Comparison of ENCODE assay signal across 10 mouse cellular contexts in the genomic region with DNA sequence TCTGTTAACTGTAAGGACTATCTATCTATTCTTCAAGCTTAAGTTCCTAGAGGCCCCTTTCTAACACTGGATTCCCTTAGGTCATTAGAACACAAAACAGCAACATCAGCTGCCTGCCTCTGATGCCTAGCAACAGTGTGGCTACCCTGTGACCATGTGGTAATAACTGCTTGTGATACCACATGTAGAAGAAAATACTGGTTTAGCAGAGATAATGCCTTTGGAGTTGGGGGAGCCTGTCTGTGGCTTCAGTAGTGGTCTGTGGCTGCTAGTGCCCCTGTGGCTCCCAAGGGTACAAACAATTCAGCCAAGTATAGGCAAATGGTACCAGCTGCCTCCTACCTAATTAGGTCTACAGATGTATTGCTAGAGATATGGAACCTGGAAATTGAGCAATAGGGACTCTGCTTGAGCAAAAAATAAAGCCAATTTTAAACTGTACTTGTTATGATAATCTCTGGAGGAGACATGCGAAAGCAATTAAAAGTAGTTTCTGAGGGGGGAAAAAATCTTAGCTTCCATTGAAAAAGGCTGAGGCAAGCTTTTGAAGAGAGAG.
DNase-seq lines count a peak whose midpoint lies in the region; ATAC-seq and TF ChIP-seq lines count a peak whose summit lies in the region.
"Had no signal": no experiment of that assay in that cellular context is flagged by ENCODE, and none has a peak within 500 bp of the region (broad histone marks: within the 10 kb centered on the region; RNA-seq: fewer than 3 reads in every experiment).

No protein-coding gene starts in this region.

- H3K36me3 ChIP-seq in heart, postnatal 0 days (replicated peaks; ENCODE audit: control insufficient read depth, insufficient read depth, low read length), result no peaks in the 10 kb centered on the region
- H3K36me3 ChIP-seq in embryonic facial prominence, embryonic 14.5 days (ENCODE audit: control insufficient read depth, insufficient read depth, low read length), result no peaks in the 10 kb centered on the region
- no peaks in the 10 kb centered on the region for H3K36me3 ChIP-seq in limb, embryonic 13.5 days

- peak overlapping the region; percentile 80; the same call in 1 of the 2 replicates for H3K27ac ChIP-seq in heart, postnatal 0 days (ENCODE audit: low read depth)
- peak overlapping the region; percentile 75 for H3K27ac ChIP-seq in embryonic facial prominence, embryonic 14.5 days (replicated peaks; ENCODE audit: low read depth, low read length)
- H3K27ac ChIP-seq in limb, embryonic 13.5 days, result no peak overlapping the region; the same call in 1 of the 2 replicates

- no peaks in the 10 kb centered on the region for H3K27me3 ChIP-seq in heart, postnatal 0 days (ENCODE audit: control insufficient read depth, insufficient read depth, low read length)
- H3K27me3 ChIP-seq in embryonic facial prominence, embryonic 14.5 days (replicated peaks; ENCODE audit: control insufficient read depth, insufficient read depth, low read length), result no peaks in the 10 kb centered on the region
- H3K27me3 ChIP-seq in limb, embryonic 13.5 days, result no peaks in the 10 kb centered on the region

- H3K4me3 ChIP-seq in heart, postnatal 0 days (ENCODE audit: low read depth, low read length), result no peak overlapping the region
- no peak overlapping the region for H3K4me3 ChIP-seq in embryonic facial prominence, embryonic 14.5 days (ENCODE audit: low read depth, low read length)
- H3K4me3 ChIP-seq in limb, embryonic 13.5 days, result no peak overlapping the region

- H3K9me3 ChIP-seq in heart, postnatal 0 days (replicated peaks; ENCODE audit: control insufficient read depth, low read length), result no peaks in the 10 kb centered on the region
- no peaks in the 10 kb centered on the region for H3K9me3 ChIP-seq in embryonic facial prominence, embryonic 14.5 days (ENCODE audit: control insufficient read depth, low read length)
- H3K9me3 ChIP-seq in limb, embryonic 13.5 days, result no peaks in the 10 kb centered on the region

- WGBS in heart, postnatal 0 days, result 65% methylated on average over 1 of the region's 1 CpGs
- WGBS in embryonic facial prominence, embryonic 14.5 days, result 55% methylated on average over 1 of the region's 1 CpGs
- WGBS in limb, embryonic 13.5 days, result 65% methylated on average over 1 of the region's 1 CpGs

- H3K4me2 ChIP-seq in heart, postnatal 0 days (ENCODE audit: low read depth, low read length), result no peak overlapping the region
- H3K4me2 ChIP-seq in embryonic facial prominence, embryonic 14.5 days (ENCODE audit: low read depth, low read length), result peak overlapping the region; percentile 83; the same call in 1 of the 2 replicates
- peak overlapping the region; percentile 95; the same call in 1 of the 2 replicates for H3K4me2 ChIP-seq in limb, embryonic 13.5 days (replicated peaks)

- no peak for TF ChIP-seq EP300 in heart, postnatal 0 days (IDR thresholded peaks at IDR 0.05; ENCODE audit: low read depth)

- TF ChIP-seq CTCF in heart, postnatal 0 days (IDR thresholded peaks at IDR 0.05; ENCODE audit: low read depth), result no peak

- DNase-seq in heart, postnatal 0 days (ENCODE audit: low spot score), result no peak
- DNase-seq in heart, adult 8-10 months (ENCODE audit: low spot score), result no peak
- DNase-seq in embryonic facial prominence, embryonic 14.5 days (ENCODE audit: low spot score), result peak; percentile 46
- no peak for DNase-seq in lung, postnatal 25 days (ENCODE audit: low spot score)
- no peak for DNase-seq in T-cell, adult 2 months (ENCODE audit: low spot score)
- DNase-seq: heart, postnatal 14 days; lung, postnatal 10 days; thymus, postnatal 14 days had no signal

- no peak for ATAC-seq in heart, postnatal 0 days (ENCODE audit: insufficient read depth, low read depth)
- ATAC-seq in common myeloid progenitor, adult 5-6 weeks (replicated peaks; ENCODE audit: low read depth, poor library complexity, severe bottlenecking), result peak; percentile 82
- ATAC-seq in embryonic facial prominence, embryonic 14.5 days (ENCODE audit: low read depth), result peak; percentile 13; the same call in 1 of the 2 replicates
- no peak for ATAC-seq in limb, embryonic 13.5 days (ENCODE audit: low FRiP score, low read depth)

- no peak overlapping the region for H3K9ac ChIP-seq in heart, postnatal 0 days (replicated peaks; ENCODE audit: low read depth, low read length)
- H3K9ac ChIP-seq in embryonic facial prominence, embryonic 14.5 days (ENCODE audit: low read depth, low read length), result no peak overlapping the region
- no peak overlapping the region for H3K9ac ChIP-seq in limb, embryonic 13.5 days

- H3K4me1 ChIP-seq in heart, postnatal 0 days (ENCODE audit: control insufficient read depth, insufficient read depth), result peaks cover 22% of the 10 kb centered on the region
- peaks cover 20% of the 10 kb centered on the region; the same call in 1 of the 2 replicates for H3K4me1 ChIP-seq in embryonic facial prominence, embryonic 14.5 days (ENCODE audit: control insufficient read depth, insufficient read depth, low read length)
- peaks cover 40% of the 10 kb centered on the region for H3K4me1 ChIP-seq in limb, embryonic 13.5 days

Comparison
In these comparisons a context has a peak if more than half of its experiments do, and no peak if none do; other contexts are left out.
1. ATAC-seq: peak in common myeloid progenitor, adult 5-6 weeks (single experiment) and embryonic facial prominence, embryonic 14.5 days (single experiment); none in heart, postnatal 0 days (single experiment) and limb, embryonic 13.5 days (single experiment).